Mouse (Mus musculus): ENCODE data around the gene Asap3. TPM values are rescaled to one million over a fixed set of nuclear protein-coding genes. Genes with fewer than 3 reads are reported as not detected.

Asap3 gene
- total and polyA plus RNA-seq, 3 experiments: 7.8 to 10.2 (median 8.6) TPM

DNA sequence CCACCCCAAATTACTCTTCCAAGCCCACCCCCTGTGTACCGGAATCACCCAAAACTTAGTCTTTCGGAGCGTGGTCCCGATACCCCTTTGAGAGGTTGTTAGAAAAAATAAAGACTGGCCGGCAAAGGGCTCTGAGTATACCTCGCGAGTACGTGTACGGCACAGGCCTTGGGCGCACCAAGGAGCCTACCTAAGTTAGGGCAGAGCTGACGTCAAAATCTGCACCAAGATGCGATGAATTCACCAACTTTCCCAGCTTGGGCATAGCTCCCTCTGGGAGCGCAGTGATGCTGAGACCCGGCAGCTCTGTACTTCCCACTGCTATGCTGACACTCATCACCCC, 41.2 kb downstream of the Asap3 start:
- no peak for DNase-seq
- Histone ChIP-seq H3K4me3 (peak overlapping the region; percentile 74), H3K36me3 (ENCODE audit: control insufficient read depth, insufficient read depth, low read length) (no peaks in the 10 kb centered on the region), H3K27me3 (ENCODE audit: control insufficient read depth, insufficient read depth, low read length) (no peaks in the 10 kb centered on the region), H3K9ac (ENCODE audit: low read depth, low read length) (peak overlapping the region; percentile 56), H3K79me2 (replicated peaks; ENCODE audit: control insufficient read depth, insufficient read depth, low read length) (no peaks in the 10 kb centered on the region), H3K4me1 (ENCODE audit: control insufficient read depth, insufficient read depth, low read length) (peaks cover 10% of the 10 kb centered on the region), H3K27ac (peak overlapping the region; percentile 88)
- intact Hi-C loops (cut with DNase I): no loop called here
- TF ChIP-seq EP300 (IDR thresholded peaks at IDR 0.05; ENCODE audit: insufficient read depth, low read depth, low read length): 0 out of 2 replicates have a peak, but pooled peaks have one; percentile 10
- no peak for TF ChIP-seq POLR2A (IDR thresholded peaks at IDR 0.05; ENCODE audit: insufficient read depth, low read depth, low read length)
- WGBS: 7% methylated on average over 14 of the region's 14 CpGs

DNA sequence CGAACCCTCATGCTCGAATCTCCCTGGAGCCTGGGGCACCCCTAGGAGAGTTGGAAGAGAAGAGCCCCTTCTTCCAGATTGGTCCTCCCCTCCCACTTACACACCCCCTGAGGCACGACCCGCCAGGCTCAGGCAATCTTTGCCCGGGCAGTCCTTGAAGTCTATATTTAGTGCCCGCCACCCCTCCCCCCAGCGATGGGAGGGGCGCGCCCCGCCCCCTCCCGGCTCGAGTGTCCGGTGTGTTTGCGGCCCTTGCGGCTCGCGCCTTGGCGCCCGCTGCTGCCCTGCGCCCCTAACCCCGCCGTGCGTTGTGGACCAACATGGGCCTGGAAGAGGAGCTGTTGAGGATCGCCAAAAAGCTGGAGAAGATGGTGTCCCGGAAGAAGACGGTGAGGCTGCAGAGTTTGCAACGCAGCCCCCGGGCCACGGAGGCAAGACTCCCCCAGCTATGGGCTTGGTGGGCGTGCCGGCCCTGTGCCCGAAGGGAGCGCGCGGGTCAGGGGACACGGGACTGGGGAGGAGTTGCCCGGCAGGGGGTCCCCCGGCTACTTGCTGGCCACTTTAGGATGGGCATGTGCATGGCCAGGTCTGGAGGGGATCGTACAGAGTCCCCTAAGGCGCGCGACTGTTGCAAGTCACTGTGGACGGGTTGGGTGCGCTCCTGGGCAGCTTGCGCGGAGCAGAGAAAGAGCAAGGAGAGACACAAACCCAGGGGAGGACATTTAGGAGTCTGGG, 41.7 kb downstream of the Asap3 start, which contains the start of gene Tcea3:
Gene Tcea3, plus strand, starts transcription at position 1 of the 735 bp plus-strand sequence.
- Histone ChIP-seq H3K79me2 (replicated peaks; ENCODE audit: control insufficient read depth, insufficient read depth, low read length) (no peaks in the 10 kb centered on the region), H3K4me3 (peak within 1 kb of the TSS; percentile 74), H3K4me1 (ENCODE audit: control insufficient read depth, insufficient read depth, low read length) (peaks cover 10% of the 10 kb centered on the region), H3K27ac (peak within 1 kb of the TSS; percentile 88), H3K36me3 (ENCODE audit: control insufficient read depth, insufficient read depth, low read length) (no peaks in the 10 kb centered on the region), H3K27me3 (ENCODE audit: control insufficient read depth, insufficient read depth, low read length) (no peaks in the 10 kb centered on the region), H3K9ac (ENCODE audit: low read depth, low read length) (peak within 1 kb of the TSS; percentile 76)
- 1% methylated on average over 46 of the region's 46 CpGs for WGBS
- intact Hi-C loops (cut with DNase I): no loop called here
- peak; percentile 74 for DNase-seq
- TF ChIP-seq POLR2A (IDR thresholded peaks at IDR 0.05; ENCODE audit: insufficient read depth, low read depth, low read length): peak; percentile 71; the same call in 1 of the 2 replicates
- no peak for TF ChIP-seq EP300 (IDR thresholded peaks at IDR 0.05; ENCODE audit: insufficient read depth, low read depth, low read length)
- TF ChIP-seq CTCF (IDR thresholded peaks at IDR 0.05): no peak

- TF ChIP-seq EP300 (IDR thresholded peaks at IDR 0.05; ENCODE audit: insufficient read depth, low read depth, low read length) (no peak), CTCF (IDR thresholded peaks at IDR 0.05) (no peak), POLR2A (IDR thresholded peaks at IDR 0.05; ENCODE audit: insufficient read depth, low read depth, low read length) (no peak)
- Histone ChIP-seq H3K4me3 (peak overlapping the region; percentile 74), H3K79me2 (replicated peaks; ENCODE audit: control insufficient read depth, insufficient read depth, low read length) (no peaks in the 10 kb centered on the region), H3K27ac (peak overlapping the region; percentile 88), H3K4me1 (ENCODE audit: control insufficient read depth, insufficient read depth, low read length) (peaks cover 10% of the 10 kb centered on the region), H3K27me3 (ENCODE audit: control insufficient read depth, insufficient read depth, low read length) (no peaks in the 10 kb centered on the region), H3K36me3 (ENCODE audit: control insufficient read depth, insufficient read depth, low read length) (no peaks in the 10 kb centered on the region), H3K9ac (ENCODE audit: low read depth, low read length) (peak overlapping the region; percentile 76)
- DNase-seq: no peak
- intact Hi-C loops (cut with DNase I): no loop called here
- 5% methylated on average over 37 of the region's 37 CpGs for WGBS
Measured at GRCm38 (mm10) chr4:136248464-136249331, 42.5 kb downstream of the Asap3 start.

- Histone ChIP-seq H3K27ac (peak overlapping the region; percentile 39), H3K27me3 (ENCODE audit: control insufficient read depth, insufficient read depth, low read length) (no peaks in the 10 kb centered on the region), H3K9ac (ENCODE audit: low read depth, low read length) (no peak overlapping the region), H3K4me3 (peak overlapping the region; percentile 74; the same call in 1 of the 2 replicates), H3K36me3 (ENCODE audit: control insufficient read depth, insufficient read depth, low read length) (no peaks in the 10 kb centered on the region), H3K79me2 (replicated peaks; ENCODE audit: control insufficient read depth, insufficient read depth, low read length) (no peaks in the 10 kb centered on the region), H3K4me1 (ENCODE audit: control insufficient read depth, insufficient read depth, low read length) (peaks cover 10% of the 10 kb centered on the region)
- DNase-seq: no peak
- TF ChIP-seq EP300 (IDR thresholded peaks at IDR 0.05; ENCODE audit: insufficient read depth, low read depth, low read length) (no peak), POLR2A (IDR thresholded peaks at IDR 0.05; ENCODE audit: insufficient read depth, low read depth, low read length) (no peak), CTCF (IDR thresholded peaks at IDR 0.05) (no peak)
- 22% methylated on average over 11 of the region's 11 CpGs for WGBS
- intact Hi-C loops (cut with DNase I): no loop called here
Measured at GRCm38 (mm10) chr4:136249332-136249647, 43.1 kb downstream of the Asap3 start.

GRCm38 (mm10) chr4:136249780-136250179, 43.6 kb downstream of the Asap3 start:
- Histone ChIP-seq H3K36me3 (ENCODE audit: control insufficient read depth, insufficient read depth, low read length) (no peaks in the 10 kb centered on the region), H3K4me3 (no peak overlapping the region), H3K27me3 (ENCODE audit: control insufficient read depth, insufficient read depth, low read length) (no peaks in the 10 kb centered on the region), H3K79me2 (replicated peaks; ENCODE audit: control insufficient read depth, insufficient read depth, low read length) (no peaks in the 10 kb centered on the region), H3K4me1 (ENCODE audit: control insufficient read depth, insufficient read depth, low read length) (peaks cover 10% of the 10 kb centered on the region), H3K27ac (peak overlapping the region; percentile 39), H3K9ac (ENCODE audit: low read depth, low read length) (0 out of 2 replicates have a peak overlapping the region, but pooled peaks have one; percentile 17)
- DNase-seq: peak; percentile 73 to 81
- WGBS: 18% methylated on average over 9 of the region's 9 CpGs
- no peak for TF ChIP-seq CTCF (IDR thresholded peaks at IDR 0.05)
- no peak for TF ChIP-seq EP300 (IDR thresholded peaks at IDR 0.05; ENCODE audit: insufficient read depth, low read depth, low read length)
- TF ChIP-seq POLR2A (IDR thresholded peaks at IDR 0.05; ENCODE audit: insufficient read depth, low read depth, low read length): peak; percentile 26; the same call in 1 of the 2 replicates
- intact Hi-C loops (cut with DNase I): no loop called here

All from heart, adult 2 months (tissue).